Mouse (Mus musculus): ENCODE measurements at regions not wholly inside any gene's neighbourhood (a gene's known extent, or its start where the extent isn't known, plus 50 kb on each side); places are given as distances from the start of the nearest gene placed in this dataset.

DNA sequence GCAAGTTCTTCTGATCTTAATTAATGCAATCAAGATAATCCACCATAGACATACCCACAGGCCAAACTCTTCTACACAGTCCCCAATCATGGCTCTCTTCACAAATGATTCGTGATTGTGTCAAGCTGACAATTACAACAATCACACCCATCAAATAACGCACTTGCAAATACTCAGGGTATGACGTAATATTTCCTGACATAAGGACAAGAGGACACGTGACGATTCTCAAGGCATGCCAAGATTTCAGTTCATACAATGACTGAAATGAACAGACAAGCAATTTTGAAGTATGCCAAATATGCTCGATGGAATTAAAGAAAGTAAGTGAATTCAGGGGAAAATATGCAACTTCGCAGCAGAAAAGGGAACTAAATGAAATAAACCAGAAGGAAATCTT lies 282.1 kb upstream of the Trib2 start:
- TF ChIP-seq CHD2 (IDR thresholded peaks at IDR 0.05; ENCODE audit: low read depth, low read length) (no peak), HCFC1 (IDR thresholded peaks at IDR 0.05; ENCODE audit: borderline replicate concordance, insufficient read depth, low read length) (no peak), ZNF384 (IDR thresholded peaks at IDR 0.05; ENCODE audit: low read depth, low read length) (no peak), MAFK (IDR thresholded peaks at IDR 0.05; ENCODE audit: insufficient read depth, low read depth, low read length) (no peak), ZC3H11A (IDR thresholded peaks at IDR 0.05; ENCODE audit: borderline replicate concordance, low read depth, low read length) (no peak)

Measured in ES-E14 (cell line).